Mouse (Mus musculus): ENCODE results near the gene 4930467E23Rik. TPM values are rescaled to one million over a fixed set of nuclear protein-coding genes. Genes with fewer than 3 reads are reported as not detected.
"Not testable (repeated sequence)": the region's sequence is repeated elsewhere in the genome, so short reads cannot be mapped to it uniquely, and the experiment has no call there.

Gene 4930467E23Rik
- total RNA-seq, 4 experiments from 2014 or later: 0.69 to 0.79 (median 0.78) TPM; not detected in 1

DNA sequence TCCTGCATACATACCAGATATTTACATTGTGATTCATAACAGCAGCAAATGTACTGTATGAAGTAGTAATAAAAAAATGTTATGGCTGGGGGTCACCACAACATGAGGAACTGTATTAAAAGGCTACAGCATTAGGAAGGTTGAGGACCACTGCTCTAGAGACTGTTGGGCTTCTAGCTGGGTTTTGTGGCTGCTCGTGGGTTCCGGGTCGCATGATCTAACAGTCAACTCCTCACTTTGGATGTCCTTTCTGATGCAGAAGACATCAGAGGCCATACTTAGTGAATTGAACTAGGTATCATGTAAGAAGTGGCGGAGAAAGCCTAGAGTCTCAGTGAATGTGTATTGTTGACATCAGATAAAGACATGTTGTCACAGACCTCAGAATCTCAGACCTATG, 19.9 kb upstream of the 4930467E23Rik start:
- DNase-seq (ENCODE audit: low spot score): not testable (repeated sequence)

DNA sequence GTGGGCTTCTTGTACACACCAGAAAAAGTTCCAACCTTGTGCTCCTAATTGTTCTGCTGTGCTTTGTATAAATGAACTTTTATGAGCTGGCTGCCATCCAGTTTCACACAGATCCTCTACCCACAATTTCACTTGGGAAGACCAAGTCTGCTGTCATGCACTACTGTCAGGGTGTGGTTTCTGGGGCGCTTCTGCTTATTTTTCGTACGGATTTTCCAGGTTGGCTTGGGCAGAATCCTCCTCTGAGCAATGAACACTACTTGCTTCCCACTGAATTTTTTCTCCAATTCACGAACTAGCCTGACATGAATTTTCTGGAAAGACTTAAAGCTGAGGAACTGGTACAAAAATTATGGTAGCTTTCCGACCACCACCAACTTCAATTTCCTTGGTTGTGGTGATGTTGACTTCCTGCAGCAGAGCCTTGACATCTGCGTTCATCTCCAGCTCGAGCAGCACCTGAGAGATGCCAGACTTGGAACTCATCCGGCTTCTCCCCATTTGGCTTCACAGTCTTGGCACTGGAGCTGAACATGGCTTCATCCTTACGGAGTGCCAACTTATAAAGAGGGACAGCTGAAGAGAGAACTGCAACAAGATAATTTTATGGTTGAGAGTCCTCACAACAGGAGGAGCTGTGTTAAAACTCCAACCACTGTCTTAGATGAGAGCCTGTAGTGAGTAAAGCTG, 18.1 kb upstream of the 4930467E23Rik start:
- not testable (repeated sequence) for DNase-seq (ENCODE audit: low spot score)

DNA sequence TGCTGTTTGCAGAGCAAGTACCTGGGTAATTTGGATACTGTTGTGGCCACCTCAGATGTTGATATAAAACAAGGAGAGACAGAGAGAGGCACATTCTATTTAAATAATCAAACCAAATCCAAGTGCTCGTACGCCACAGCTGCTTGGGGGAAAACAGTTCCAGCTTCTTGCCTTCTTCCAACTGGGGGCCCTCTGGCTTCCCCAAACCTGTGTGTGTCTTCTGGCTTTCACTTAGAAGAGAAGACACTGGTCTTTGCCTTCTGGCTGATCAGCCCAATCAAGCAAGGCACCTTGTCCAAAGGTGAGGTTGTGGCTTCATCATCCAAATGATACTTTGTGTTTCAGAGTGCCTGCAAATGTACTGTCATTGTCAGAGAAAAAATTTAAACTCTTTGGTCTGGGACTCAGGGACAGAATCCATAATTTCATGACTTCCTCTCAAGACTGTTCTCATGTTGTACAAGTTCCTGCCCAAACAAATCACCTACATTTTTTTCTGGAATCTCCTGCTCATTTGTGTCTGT, 17.1 kb upstream of the 4930467E23Rik start:
- DNase-seq (ENCODE audit: low spot score): not testable (repeated sequence)

DNA sequence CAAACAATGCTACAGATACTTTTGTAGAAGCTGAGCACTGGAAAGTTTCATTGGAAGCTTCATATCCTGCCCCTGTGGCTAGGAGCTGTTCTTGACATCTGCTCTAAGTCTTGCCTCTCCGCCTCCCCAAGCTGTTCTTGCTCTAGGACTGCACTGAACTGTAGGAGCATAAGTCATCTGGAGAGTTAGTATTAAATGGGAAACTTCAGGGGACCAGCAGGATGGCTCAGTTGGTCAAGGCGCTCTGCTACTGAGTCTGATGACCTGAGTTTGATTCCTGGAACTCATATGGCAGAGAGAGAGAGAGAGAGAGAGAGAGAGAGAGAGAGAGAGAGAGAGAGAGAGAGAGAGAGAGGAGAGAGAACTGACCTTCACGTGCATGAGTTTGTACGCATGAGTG, 16.6 kb upstream of the 4930467E23Rik start:
- DNase-seq (ENCODE audit: low spot score): not testable (repeated sequence)

DNA sequence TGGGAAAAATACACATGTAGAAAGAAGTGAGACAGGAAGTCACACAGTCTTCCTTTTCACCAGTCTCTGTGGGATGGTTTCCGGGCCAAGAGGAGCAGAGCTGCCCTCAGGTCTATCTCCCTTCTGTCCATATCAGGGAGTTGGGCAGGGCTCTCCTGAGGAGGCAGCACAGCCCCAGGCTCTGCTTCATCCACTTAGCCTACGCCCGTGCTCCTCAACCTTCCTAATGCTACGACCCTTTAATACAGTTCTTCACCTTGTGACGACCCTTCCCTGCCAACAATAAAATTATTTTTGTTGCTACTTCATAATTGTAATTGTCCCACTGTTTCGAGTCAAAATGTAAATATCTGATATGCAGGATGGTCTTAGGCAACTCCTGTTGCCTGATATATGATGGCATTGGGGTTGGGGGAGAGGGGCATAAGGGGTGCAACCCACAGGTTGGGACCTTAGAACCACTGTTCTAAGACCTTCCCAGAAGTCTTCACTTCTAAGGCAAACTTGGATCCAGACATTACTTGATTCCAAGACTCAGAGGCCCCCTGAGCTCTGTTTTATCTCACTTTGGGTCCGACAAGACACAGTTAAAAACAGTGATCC, 16.0 kb upstream of the 4930467E23Rik start:
- not testable (repeated sequence) for DNase-seq (ENCODE audit: low spot score)

DNA sequence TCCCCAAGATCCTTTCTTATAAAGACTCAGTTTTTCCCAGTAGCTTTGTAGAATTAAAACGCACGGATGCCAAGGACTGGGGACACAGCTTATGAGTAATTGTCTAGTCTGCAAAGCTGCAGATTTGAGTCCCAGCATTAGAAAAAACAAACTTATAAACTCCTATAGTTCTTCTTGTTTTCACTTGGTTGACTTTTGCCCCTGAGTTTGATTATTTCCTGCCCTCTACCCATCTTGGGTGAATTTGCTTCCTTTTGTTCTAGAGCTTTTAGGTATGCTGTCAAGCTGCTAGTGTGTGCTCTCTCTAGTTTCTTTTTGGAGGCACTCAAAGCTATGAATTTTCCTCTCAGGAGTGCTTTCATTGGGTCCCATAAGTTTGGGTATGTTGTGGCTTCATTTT, 14.9 kb upstream of the 4930467E23Rik start:
- DNase-seq (ENCODE audit: low spot score): not testable (repeated sequence)

DNA sequence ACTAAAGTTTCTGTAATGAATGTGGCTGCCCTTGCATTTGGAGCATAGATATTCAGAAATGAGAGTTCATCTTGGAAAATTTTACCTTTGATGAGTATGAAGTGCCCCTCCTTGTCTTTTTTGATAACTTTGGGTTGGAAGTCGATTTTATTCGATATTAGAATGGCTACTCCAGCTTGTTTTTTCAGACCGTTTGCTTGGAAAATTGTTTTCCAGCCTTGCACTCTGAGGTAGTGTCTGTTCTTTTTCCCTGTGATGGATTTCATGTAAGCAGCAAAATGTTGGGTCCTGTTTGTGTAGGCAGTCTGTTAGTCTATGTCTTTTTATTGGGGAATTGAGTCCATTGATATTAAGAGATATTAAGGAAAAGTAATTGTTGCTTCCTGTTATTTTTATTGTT, 14.1 kb upstream of the 4930467E23Rik start:
- not testable (repeated sequence) for DNase-seq (ENCODE audit: low spot score)

DNA sequence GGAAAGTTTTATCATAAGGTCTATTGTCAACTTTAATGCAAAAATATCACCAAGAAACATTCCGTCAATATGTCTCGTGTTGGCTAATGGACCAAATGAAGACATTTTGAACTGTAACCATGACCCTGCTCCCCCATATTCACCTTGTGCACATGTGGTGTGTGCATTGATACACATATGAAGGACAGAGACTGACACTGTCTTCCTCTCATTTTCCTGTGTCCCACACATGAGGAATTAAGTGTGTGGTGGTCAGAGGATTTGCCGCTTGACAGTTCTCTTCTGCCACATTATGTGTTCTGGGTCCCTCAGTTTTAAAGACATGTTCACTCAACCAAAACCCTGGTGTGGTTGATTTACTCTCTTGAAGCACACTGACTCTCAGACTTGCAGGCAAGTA, 11.5 kb upstream of the 4930467E23Rik start:
- DNase-seq (ENCODE audit: low spot score): not testable (repeated sequence)

DNA sequence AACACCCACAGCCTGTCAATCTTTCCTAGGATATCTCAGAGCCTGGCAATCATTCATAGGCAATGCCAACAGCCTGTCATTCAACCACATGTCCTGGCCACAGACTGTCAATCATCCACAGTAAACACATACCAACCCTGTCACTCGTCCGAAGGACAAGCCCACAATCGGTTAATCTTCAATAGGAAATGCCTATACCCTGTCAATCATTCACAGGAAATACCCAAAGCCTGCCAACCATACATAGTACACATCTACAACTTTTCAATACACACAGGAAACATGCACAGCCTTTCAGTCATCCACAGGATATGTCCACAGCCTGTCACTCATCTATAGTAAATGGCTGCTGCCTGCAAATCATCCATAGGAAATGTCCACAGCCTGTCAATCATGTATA, 9.9 kb upstream of the 4930467E23Rik start:
- DNase-seq (ENCODE audit: low spot score): not testable (repeated sequence)

DNA sequence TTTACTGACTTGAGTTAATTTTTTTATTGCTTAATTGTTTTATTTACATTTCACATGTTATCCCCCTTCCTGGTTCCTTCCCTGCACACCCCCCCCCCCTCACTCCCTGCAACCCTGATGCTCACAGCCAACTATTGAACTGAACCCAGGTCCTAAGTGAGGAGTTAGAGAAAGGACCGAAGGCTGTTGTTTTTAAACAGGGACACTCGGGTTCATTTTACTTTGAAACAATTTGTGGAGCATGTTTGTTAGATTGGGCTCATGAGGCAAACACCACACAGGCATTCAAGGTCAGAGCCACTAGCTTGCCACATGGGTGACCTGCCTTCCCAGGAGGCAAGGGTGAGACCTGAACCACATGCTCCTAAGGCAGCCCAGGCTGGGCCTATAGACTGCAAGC, 4.5 kb upstream of the 4930467E23Rik start:
- not testable (repeated sequence) for DNase-seq (ENCODE audit: low spot score)

DNA sequence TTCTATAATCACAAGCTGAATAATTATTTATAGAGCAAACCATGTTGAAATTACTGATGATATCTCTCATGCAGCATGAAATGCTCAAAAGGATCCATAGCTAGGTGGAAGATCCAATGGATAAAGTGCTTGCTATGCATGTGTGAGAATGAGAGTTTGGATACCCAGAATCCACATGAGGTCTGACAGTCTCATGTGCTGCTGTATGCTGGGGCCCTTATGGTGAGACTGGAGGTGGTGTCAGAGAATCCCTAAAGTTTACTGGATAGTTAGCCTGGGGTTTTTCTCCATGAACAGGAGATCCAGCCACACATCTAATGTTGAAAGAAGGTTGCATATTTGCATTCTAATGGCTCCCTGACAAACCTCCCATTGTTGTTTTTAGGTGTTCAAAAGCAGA, 22.4 kb downstream of the 4930467E23Rik start:
- DNase-seq (ENCODE audit: low spot score): not testable (repeated sequence)

DNA sequence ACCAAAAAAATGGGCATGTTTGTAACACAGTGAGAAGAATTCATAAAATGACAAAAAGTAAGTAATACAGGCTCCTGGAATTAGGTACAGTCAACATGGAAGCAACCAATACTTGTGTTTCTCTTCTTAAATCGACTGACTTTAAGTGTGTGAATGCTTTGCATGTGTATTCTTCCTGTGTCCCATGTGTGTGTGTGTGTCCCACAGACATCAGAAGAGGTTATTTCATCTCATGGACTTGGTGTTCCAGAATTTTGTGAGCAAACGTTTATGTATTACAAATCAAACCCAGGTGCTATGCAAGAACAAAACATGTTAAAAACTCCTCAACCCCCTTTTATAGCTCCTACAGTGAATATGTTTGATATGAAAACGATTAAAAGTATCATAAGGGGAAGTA, 24.8 kb downstream of the 4930467E23Rik start:
- DNase-seq (ENCODE audit: low spot score): not testable (repeated sequence)

DNA sequence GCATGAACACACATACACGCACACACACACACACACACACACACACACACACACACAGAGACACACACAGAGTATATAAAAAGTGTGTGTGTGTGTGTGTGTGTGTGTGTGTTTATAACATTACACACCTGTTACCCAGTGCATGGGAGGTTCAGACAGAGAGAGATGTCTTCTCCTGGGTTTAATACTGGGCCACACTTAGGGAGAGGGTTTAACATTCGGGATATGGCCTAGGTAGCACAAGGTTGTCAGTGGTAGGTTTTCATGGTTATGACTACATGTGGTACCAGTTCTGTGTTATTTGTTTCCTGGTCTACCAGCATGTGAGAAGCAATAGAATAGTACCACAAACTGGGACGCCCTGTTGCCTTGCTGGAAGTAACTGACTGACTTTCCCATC, 25.6 kb downstream of the 4930467E23Rik start:
- not testable (repeated sequence) for DNase-seq (ENCODE audit: low spot score)

DNA sequence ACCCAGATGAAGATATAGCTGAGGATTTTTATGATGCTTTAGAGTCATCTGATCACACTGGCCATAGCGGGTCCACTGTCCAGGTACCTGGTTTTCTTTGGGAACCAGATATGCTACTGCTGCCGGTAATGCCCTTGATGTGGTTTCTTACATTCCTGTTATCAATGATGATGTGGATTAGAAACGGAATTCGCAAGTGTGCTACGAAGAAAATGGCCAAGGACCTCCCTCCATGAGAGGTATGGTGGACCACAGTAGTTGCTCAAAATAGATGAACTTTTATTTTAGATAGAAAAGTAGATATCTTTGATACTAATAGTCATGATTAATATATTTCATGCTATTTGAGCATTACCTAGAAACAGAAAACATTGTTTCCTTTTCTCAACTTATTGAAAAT, 32.3 kb downstream of the 4930467E23Rik start:
- not testable (repeated sequence) for DNase-seq (ENCODE audit: low spot score)

DNA sequence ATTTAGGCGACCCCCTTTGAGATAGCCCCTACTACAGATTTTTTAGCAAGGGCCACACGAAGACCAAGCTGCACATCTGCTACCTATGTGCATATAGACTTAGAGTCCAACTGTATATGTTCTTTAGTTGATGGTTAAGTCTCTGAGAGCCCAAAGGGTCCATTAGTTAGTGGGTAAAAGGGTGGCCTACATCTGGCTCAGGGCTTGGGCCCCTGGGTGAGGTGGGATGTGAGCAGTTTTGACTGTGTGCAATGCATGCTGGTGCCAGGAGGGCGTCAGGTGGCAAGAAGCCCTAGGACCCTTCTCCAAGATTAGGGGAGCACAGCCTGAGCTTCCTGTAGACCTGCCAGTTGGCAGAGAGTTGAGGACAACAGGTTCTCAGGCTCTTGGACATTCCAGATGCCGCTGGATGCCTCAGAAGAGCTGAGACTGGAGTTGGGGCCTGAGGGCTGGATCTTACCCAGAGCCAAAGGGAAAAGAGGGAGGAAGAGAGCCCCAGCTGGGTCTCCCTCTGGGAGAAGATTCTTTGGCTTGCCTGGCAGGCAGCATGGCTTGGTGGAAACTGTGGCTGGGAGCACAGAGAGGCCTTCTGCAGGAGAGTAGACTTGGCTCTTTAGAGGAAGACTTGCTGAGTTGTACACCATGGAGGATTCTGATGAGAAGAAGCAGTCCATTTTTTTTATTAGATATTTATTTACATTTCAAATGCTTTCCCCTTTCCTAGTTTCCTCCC, 33.6 kb downstream of the 4930467E23Rik start:
- not testable (repeated sequence) for DNase-seq (ENCODE audit: low spot score)

DNA sequence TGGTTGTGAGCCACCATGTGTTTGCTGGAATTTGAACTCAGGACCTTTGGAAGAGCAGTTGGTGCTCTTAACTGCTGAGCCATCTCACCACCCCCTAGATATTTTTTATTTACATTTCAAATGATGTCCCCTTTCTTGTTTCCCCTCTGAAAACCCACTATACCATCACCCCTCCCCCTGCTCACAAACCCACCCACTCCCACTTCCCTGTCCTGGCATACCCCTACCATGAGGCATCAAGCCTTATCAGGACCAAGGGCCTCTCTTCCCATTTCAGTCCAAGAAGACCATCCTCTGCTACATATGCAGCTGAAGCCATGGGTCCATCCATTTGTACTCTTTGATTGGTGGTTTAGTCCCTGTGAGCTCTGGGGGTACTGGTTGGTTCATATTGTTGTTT, 36.2 kb downstream of the 4930467E23Rik start:
- DNase-seq (ENCODE audit: low spot score): not testable (repeated sequence)

DNA sequence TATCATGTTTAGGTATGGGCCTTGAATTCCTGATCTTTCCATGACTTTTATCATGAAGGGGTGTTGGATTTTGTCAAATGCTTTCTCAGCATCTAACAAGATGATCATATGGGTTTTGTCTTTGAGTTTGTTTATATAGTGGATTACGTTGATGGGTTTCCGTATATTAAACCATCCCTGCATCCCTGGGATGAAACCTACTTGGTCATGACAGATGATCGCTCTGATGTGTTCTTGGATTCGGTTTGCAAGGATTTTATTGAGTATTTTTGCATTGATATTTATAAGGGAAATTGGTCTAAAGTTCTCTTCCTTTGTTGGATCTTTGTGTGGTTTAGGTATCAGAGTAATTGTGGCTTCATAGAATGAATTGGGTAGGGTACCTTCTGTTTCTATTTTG, 44.1 kb downstream of the 4930467E23Rik start:
- DNase-seq (ENCODE audit: low spot score): not testable (repeated sequence)

DNA sequence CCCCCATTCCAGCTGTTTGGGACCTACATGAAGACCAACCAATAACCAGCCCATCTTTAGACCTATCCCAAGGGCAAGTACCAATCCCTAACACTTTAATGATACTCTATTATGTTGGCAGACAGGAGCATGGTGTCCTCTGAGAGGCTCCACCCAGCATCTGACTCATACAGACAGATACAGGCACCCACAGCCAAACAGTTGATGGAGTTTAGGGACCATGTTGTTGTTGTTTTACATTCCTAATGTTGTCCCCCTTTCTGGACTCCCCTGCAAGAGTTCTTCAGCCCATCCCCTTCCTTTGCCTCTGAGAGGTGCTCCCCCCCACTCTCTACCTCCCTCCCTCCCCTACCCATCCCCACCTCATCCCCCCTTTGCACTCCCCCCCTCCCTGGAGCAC, 46.9 kb downstream of the 4930467E23Rik start:
- not testable (repeated sequence) for DNase-seq (ENCODE audit: low spot score)

DNA sequence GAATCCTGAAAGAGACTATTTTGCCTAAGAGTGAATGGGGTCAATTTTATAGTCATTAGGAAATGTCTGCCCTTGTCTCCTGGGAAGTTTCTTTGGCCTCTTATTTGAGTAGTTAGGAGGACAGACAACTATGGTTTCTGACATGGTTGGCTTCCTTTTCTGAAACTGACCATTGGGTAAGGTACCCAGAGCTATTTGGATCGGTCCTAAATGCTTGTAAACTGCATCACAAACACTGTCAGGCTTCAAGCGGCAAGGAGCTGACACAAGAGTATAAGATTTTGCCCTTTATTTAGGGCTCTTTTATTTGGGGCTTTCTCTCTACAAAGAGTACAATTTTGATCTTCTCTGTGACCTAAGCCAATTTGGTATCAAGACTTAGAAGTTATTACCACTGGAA, 48.1 kb downstream of the 4930467E23Rik start:
- DNase-seq (ENCODE audit: low spot score): not testable (repeated sequence)

DNA sequence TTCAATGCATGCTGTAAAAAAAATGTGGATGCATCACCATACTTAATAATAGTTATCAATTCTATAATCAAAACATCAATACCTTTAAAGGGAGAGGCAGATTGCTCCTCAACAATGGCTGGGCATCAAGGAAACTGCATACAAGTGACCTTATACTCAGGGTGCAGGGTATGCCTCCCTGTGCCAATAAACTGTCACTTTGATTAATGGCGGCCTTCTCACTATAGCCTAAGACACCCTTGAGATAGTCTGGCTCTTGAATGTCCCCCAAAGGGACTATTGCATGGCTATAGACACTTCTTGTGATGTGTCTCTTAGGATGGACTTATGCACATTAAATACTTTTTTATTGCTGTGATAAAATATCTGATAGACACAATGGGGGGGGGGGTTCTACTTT, 48.8 kb downstream of the 4930467E23Rik start:
- DNase-seq (ENCODE audit: low spot score): not testable (repeated sequence)

DNA sequence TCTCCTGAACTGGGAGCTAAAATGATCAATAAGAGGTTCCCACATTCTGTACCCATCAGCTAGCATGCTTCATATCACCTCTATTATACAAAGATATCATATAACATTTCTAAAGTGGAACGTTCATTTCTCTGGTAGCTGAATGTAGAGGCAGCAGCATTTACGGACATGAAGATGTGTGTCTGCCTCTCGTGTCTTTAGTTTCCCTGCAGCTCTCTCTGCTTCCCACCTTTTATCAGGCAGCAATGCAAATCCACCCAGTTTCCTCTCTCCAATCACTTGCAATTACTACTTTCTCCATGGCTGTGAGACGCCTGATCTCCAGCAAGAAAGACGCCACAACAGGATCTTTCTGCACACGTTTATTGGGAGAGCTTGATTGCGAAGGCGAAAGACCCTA, 49.5 kb downstream of the 4930467E23Rik start:
- not testable (repeated sequence) for DNase-seq (ENCODE audit: low spot score)

DNA sequence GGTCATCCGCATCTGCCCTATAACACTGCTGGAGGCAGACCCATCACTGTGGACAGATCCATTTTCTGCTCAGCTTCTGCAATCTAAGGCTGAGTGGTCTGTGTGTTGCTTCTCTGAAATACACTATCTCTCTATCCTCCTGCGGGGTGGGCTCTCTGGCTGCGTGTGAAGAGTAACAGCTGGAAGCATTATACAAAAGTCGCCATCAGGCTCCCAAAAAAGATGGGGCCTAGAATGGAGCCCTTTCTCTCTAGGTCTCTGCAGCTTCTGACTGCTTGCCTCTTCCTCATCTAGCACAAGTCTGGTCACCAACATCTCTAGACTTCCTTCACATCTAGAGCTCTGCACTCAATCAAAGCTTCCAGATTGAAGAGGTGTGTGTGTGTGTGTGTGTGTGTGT, 50.8 kb downstream of the 4930467E23Rik start:
- not testable (repeated sequence) for DNase-seq (ENCODE audit: low spot score)

Data from heart, adult 8-10 months (tissue).